Mouse (Mus musculus) monocyte, adult 2 months (primary cell): ENCODE measurements around the gene Taf10.
A peak's percentile ranks its signal among the peaks of the same experiment; 100 is the strongest.
"Not testable (repeated sequence)": the region's sequence is repeated elsewhere in the genome, so short reads cannot be mapped to it uniquely, and the experiment has no call there.

Experiments
- DNase-seq, 2 experiments: peaks; one replicate each; pipeline ENCODE4 v3.0.0; 2022; ENCODE audit warnings: low spot score in 2 of 2, low read depth in 1 of 2

Taf10 gene

DNA sequence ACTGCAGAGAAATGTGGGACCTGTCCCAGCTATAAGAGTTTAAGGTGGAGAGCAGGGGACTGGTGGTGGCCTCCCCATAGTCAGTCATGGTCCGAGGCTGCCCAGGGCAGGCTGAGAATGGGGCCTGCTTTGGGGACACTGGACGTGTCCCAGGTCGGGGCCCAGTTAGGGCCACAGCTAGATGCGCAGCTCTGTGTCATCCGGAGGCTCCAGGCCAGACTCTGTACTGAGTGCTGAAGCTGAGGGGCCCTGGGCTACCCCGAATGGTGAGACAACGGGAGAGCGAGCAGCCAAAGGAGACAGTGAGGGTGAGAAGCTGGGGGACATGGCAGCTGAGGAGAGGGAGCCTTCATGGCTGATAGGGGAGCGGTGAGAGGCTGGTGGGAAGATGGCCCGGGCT lies 9.1 kb upstream of the Taf10 start:
- no peak for DNase-seq

DNA sequence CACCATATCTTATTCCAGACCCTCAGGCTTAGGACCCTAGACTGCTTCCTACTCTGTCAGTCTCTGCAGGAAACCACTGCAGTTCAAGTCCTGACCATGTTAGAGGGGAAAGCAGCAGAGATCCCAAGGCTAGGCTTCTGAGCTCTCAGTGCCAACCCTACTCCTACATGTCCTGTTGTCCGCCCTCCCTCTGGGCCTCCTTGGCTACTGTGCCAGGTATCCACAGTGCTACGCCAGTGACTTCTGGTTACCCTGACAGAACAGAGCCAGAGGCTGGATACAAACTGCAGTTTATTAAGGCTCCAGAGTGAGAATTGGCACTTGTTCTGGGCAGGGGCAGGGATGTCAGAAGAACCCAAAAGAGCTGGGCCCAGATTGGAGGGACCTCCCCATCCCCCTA lies 8.6 kb upstream of the Taf10 start:
- DNase-seq: no peak

DNA sequence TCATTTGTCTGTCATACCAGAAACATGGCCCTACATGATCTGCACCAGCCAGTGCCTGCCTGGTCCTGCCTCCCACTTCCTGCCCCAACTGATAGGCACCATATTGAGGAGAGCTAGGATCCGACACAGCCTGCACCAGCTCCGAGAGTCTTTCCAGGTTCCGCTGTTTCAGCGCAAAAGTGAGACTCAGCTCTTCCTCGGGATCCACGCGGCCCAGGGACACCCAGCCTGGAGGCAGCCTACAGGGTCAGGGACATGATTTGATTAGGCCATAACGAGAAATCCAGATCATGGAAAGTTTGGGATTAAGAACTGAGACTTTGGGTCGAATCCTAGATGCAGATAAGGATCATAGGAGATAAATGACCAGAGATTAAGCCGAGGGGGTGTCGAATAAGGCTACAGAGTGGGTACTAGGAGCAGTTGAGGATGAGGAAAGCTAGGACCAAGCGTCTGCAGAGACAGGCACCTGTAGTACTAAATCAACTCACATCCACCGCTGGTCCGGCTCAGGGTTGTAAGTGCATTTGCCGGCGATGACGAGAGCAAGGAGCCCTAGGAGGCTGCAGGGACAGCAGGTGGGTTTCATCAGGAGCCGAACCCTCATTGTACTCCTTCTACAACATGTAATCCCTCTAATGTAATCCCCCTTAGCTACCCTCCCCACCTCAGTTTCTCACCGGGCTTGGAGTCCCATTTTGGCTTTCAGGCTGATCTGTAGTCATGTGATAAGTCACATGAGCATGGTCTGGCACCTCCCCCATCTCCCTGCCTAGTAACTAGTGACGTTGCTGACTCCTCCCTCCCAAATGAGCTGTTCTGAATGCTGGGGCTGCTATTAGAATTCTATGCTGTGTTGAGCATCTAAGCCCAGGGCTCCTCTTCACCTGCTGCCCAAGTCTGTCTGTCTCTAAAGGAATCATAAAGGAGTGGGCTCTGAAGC lies 7.6 kb upstream of the Taf10 start, which contains the start of gene Tpp1:
Gene Tpp1 (minus strand): TSS at position 745 of the 943 bp plus-strand sequence.
- peak; percentile 68 to 88 for DNase-seq

DNA sequence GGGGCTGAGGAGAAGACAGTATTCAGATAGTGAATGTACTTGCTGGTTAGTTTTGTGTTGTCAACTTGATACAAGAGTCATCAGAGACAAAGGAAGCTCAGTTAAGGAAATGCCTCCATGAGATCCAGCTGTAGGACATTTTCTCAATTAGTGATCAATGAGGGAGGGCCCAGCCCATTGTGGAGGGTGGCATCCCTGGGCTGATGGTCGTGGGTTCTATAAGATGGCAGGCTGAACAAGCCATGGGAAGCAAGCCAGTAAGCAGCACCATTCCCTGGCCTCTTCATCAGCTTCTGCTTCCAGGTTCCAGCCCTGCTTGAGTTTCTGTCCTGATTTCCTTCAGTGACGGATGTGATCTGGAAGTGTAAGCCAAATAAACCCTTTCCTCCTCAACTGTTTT lies 3.6 kb upstream of the Taf10 start:
- no peak for DNase-seq

DNA sequence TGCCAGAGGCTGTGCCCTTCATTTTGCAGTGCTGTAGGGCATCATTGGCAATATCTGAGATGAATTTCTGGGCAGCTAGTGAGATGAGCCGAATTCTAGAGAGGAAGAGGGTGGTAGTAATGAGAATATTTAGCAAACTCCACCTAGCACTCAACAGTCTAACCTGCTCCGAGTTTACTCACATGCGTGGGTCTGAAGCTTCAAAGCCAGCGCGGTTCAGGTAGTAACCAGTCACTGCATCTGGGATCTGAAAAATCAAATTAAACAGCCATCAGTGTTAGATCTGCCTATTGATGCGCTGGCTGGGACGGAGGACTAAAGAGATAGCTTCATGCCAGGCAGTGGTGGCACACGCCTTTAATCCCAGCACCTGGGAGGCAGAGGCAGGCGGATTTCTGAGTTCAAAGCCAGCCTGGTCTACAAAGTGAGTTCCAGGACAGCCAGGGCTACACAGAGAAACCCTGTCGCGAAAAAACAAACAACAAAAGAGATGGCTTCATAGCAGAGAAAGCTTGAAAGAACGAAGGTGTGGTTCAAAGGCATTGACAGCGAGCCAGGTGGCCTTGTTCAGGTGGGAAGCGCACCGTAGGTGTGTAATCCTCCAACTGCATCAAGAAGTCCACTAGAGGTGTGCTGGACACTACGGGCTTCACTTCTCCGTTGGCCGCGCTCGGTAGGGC lies 775 bp downstream of the Taf10 start:
- not testable (repeated sequence) for DNase-seq

DNA sequence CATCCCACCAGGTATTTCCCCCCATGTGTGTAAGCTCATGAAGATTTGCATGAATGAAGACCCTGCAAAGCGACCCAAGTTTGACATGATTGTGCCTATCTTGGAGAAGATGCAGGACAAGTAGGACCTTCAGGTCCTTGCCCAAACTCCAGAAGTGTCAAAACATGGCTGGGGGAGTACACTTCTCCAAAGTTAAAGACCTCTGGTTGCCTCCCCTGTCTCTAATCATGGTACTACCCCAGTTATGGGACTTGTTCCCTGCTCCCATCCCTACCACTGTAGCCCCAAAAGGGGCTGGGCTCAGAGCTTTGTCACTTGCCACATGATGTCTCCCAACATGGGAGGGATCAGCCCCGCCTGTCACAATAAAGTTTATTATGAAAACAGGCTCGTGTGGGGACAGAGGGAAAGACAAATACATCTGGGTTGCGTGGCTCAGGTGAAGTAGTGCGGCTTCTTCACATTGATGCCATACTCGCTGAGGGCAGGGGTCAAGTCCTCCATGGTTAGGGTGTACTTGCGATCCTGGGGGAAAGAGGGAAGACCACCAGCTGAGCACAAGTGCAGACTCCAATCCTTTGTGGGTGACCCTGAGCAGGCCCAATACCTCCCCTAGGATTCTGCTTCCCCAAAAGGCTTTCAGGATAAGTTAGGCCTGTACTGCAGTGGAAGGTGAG lies 1.5 kb downstream of the Taf10 start:
- not testable (repeated sequence) for DNase-seq

DNA sequence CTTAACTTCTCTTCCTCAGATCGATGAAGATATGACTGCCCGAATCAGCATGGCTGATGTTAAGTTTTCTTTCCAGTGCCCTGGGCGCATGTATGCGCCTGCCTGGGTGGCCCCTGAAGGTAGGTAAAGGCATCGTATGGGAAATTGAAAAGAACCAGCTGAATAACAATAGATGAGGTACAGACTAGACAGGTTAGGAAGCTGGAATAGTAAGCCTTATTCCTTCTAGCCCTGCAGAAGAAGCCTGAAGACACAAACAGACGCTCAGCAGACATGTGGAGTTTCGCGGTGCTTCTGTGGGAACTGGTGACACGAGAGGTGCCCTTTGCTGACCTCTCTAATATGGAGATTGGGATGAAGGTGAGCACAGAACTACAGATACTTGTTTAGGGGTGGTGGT lies 2.2 kb downstream of the Taf10 start:
- DNase-seq: no peak

DNA sequence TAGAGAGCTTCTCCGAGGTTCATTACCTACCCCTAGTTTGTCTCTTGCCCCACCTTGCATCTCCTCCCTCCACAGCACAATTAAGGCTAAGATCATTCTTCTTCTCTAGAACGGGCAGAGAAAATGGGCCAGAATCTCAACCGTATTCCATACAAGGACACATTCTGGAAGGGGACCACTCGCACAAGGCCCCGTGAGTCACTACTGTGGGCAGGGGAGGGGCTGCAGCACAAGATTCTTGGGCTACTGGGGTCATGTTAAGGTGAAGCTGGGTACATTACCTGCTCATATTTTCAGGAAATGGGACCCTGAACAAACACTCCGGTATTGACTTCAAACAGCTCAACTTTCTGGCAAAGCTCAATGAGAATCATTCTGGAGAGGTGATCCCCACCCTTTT lies 3.3 kb downstream of the Taf10 start:
- DNase-seq: no peak

DNA sequence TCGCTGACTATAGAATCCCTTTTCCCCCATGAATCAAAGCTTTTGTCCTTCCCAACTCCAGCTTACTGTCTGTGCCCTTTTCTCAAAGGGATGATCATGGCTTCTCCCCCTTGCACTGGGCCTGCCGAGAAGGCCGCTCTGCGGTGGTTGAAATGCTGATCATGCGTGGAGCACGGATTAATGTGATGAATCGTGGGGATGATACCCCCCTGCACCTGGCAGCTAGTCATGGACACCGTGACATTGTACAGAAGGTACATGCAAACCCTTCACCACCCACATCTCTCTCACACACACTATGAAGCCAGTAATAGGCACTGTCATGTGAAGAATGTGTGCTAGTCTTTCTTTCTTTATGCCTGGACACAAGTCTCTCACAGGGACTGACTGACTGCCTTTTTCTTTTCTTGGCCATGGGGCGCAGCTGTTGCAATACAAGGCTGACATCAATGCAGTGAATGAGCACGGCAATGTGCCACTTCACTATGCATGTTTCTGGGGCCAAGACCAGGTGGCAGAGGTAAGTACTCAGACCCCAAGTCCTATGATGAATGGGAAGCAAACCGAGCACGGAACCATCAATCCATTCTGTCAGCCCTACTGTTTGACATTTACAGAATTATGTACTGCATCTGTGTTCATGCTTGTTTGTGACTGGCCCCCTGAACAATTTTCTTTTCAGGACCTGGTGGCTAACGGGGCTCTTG lies 3.9 kb downstream of the Taf10 start:
- DNase-seq: no peak

DNA sequence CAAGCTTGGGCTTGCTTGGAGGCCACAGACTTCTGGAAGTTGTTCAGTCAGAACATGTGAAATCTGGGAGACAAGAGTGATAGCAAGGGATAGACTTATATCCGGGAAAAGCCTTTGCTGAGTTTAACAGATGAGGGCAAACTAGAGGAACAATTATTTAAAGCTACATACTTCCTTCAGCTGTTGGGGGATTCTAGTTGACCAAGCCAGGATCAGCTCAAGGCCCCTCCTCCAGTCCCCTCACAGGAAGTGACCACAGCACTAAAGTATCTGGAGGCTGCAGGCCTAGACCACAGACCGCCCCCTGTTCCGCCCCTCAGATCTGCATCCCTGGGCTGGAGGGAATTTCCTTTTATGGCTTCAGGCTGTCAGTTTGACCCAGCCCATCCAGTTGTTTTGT lies 5.2 kb downstream of the Taf10 start:
- DNase-seq: no peak

DNA sequence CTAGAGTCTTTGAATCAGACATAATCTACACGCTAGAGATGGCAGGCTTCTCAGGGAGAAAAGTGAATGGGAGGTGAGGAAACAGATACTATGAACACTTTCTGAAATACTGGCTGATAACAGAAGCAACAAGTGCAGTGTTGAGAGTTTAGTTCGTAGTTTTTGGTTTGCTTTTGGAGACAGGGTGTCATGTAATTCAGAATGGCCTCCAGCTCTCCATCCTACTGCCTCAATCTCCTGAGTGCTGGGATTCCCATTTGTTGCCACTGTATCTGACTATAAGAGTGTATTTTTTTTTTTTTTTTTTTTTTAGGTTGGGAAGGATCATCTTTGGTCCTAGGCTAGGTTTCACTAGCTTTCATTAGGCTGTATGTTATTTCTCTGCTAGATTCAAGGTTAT lies 5.9 kb downstream of the Taf10 start:
- DNase-seq: no peak

DNA sequence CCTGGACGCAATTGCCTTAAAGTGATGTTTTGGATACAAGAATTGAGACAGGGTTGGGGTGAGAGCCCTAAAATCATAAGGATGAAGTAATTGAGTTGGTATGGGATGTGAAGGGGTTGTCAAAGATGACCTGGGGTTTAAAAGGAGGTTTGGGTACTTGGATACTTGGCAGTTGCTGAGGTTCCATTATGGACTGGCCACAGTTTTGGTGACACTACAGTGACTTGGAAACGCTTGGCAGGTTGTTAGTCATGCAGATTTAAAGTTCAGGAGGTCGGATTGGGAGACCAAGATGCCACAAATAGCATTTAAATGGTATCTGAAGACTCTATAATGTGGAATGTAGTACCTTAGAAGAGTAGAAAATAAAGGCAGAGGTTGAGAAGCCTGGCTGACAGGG lies 6.5 kb downstream of the Taf10 start:
- DNase-seq: no peak

DNA sequence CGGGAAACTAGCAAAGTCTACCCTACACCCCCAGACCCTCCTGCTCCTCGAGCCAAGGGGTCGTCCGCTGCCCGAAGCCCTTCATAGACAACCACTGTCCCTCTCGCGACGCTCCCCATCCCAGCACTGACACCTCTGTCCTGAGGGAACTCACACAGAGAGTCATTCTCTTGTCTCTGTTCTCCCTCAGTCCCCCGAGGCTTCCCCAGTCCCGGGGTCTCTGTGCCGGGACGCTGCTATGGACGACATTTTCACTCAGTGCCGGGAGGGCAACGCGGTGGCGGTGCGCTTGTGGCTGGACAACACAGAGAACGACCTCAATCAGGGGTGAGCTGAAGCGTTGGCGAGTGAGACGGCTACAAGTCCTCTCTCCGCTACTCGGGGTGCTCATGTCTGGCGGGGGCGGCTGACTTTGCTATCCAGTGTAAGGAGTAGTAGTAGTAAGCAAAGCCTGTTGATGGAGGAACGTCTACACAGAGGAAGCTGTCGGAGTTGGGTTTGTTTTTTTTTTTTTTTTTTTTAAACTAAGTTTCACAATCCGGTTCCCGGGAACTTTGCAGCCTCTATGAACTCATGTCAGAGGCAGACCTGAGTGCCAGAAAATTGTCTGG lies 7.1 kb downstream of the Taf10 start, which contains the start of gene Rrp8:
Gene Rrp8 (minus strand): TSS at position 475 of the 611 bp plus-strand sequence.
- no peak for DNase-seq

DNA sequence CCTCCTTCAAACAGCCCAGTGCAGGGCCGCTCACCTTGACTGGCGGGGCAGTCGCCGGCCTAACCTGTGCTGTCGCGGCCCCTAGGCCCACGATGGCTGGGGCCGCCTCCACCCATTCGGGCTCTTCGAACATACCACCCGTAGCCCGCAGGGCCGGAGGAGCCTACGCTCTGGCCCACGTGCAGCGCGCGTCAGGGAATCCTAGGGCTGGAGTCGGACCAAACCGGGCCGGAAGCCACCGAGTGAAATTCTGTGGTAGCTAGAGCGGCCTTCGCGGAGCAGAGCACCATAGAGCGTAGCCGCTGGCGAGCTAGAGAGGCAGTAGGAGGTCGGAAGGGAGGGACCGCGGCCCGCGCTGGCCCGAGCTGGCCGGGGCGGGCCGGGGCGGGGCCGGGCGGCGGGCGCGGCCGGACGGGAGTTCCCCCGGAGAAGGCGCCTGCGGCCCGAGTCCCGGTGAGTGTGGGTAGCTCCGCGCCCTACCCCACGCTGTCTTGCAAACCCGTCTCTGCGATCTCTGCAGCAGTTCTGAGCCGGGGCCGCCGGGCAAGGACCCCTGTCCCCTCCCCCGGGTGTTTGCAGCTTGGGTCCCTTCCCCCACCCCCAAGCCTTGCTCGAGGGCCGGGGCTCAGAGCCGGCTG lies 7.8 kb downstream of the Taf10 start, which contains the start of gene Ilk:
Gene Ilk (plus strand): TSS at position 329 of the 638 bp plus-strand sequence.
- peak; percentile 71 to 82 for DNase-seq

DNA sequence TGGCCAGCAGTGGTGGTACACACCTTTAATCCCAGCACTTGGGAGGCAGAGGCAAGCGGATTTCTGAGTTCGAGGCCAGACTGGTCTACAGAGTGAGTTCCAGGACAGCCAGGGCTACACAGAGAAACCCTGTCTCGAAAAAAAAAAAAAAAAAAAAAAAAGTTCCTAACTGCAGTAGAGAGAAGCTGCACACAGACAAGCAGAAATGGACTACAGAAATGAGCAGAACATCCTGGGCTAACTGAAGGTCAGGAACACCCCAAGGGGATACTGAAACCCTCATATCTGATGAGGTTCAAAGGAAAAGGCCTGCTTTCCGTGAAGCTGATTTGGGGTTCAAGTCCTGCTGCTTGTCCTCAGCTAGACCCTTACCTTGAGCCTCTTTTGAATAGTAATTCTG lies 8.7 kb downstream of the Taf10 start:
- not testable (repeated sequence) for DNase-seq

DNA sequence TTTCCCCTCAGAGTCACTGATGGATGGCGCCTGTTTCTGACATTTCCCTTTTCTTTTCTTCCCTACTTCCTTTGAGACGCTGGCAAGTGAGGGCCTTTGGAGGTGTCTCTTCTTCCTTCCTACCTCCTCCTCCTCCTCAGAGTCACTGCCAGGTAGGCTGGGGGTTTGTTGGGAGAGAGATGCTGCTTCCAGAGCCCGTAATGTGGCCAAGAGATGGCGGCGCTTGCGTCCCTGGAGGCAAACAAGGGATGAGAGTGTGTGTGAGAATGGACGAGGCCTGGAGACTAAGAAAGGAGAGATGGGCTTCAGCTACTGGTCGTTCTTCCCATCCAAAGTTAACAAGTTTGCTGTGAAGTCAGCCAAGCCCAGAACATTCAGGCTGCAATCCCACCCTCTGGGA lies 9.3 kb downstream of the Taf10 start:
- DNase-seq: no peak

DNA sequence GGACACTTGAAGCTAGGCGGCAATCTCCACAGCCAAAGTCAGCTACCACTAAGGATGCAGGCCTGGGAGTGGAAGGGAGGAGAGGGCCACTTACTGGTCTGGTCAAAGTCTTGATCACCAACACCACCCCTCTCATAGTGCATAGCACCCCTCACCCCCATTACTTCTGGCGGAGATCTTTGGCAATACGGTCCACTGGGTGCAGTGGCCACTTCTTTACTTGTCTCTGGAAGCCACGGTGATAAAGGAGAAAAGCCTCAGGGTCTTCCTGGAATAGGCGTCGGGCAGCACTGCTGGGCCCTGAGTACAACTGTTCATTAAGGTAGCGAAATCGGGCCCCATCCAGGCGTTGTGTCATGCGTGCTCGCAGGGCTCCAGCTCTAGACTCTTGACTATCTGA lies 10.3 kb downstream of the Taf10 start:
- DNase-seq: no peak

DNA sequence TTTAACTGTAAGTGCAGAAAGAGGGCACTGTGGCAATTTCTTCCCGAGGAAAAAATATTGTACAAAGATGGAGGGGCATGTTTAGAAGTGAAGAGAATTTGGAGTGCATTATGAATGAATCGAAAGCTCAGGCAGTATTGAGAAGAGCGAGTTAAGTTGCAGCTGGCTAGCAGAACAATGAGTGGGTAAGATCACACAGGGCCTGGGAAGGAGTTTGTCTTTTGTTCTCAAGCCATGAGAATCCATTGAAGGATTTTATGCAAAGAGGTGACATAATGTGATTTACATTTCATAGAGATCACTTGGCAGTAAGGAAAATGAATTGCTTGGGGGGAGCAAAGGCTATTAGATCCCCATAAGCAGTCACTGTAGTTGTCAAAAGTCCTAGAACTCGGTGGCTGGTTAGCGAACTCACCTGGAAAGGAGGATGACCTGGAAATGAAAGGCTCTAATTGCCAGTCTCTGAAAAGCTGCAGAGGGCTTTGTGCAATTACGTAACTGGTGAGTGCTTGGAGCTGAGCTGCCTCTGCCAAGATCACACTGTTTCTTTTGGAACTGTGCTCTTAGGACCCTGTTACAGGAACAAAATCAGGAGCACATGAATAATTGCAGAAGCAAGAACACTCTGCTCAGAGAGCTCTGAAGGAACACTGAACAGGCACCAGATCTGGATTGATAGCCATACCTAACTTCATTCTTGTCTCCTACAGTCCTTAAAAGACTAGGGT lies 15.3 kb downstream of the Taf10 start:
- DNase-seq: no peak

DNA sequence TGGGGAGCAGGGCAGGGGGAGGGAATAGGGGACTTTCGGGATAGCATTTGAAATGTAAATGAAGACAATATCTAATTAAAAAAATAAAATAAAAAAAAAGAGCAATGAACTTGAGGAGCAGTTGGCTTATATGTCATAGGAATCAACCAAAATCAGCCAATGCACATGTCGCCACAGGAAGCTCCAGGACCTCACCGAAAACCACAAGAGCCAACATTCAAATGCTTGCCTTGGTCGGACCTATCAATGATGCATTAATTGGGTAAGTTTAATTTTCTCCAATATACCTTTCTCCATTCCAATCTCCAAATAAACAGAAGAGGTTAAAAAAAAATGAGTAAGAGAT lies 17.2 kb downstream of the Taf10 start:
- no peak for DNase-seq
